Mouse (Mus musculus): ENCODE results near the gene 2300009A05Rik.

Gene 2300009A05Rik

GRCm38 (mm10) chr9:63398611-63399462 lies at the start of gene 2300009A05Rik:
TSS of gene 2300009A05Rik (minus strand) at chr9:63399246.
- DNase-seq: peak; percentile 97

- DNase-seq: no peak
Observed at GRCm38 (mm10) chr9:63443695-63444094, 44.6 kb upstream of the 2300009A05Rik start.

- no peak for DNase-seq
Observed at GRCm38 (mm10) chr9:63430652-63431051, 31.6 kb upstream of the 2300009A05Rik start.

- no peak for DNase-seq
Observed at GRCm38 (mm10) chr9:63421096-63421736, 22.2 kb upstream of the 2300009A05Rik start.

GRCm38 (mm10) chr9:63420396-63420795 lies 21.4 kb upstream of the 2300009A05Rik start:
- DNase-seq: peak; percentile 17

GRCm38 (mm10) chr9:63400176-63400575 lies 1.1 kb upstream of the 2300009A05Rik start:
- no peak for DNase-seq

- no peak for DNase-seq
Observed at GRCm38 (mm10) chr9:63399463-63399815, 393 bp upstream of the 2300009A05Rik start.

- no peak for DNase-seq
Observed at GRCm38 (mm10) chr9:63395612-63396011, 3.4 kb downstream of the 2300009A05Rik start.

GRCm38 (mm10) chr9:63391307-63391706 lies 7.7 kb downstream of the 2300009A05Rik start:
- no peak for DNase-seq

- DNase-seq: no peak
Observed at GRCm38 (mm10) chr9:63382761-63383160, 16.3 kb downstream of the 2300009A05Rik start.

- no peak for DNase-seq
Observed at GRCm38 (mm10) chr9:63380326-63380725, 18.7 kb downstream of the 2300009A05Rik start.

GRCm38 (mm10) chr9:63378174-63378573 lies 20.9 kb downstream of the 2300009A05Rik start:
- no peak for DNase-seq

- DNase-seq: peak; percentile 92
Observed at GRCm38 (mm10) chr9:63377270-63378142, 21.5 kb downstream of the 2300009A05Rik start, which contains the start of gene Map2k5. TSS of gene Map2k5 (minus strand) at chr9:63377902.

- no peak for DNase-seq
Observed at GRCm38 (mm10) chr9:63373315-63373714, 25.7 kb downstream of the 2300009A05Rik start.

- DNase-seq: peak; percentile 50
Observed at GRCm38 (mm10) chr9:63372541-63372940, 26.5 kb downstream of the 2300009A05Rik start.

- DNase-seq: no peak
Observed at GRCm38 (mm10) chr9:63360410-63360809, 38.6 kb downstream of the 2300009A05Rik start.

GRCm38 (mm10) chr9:63359016-63359415 lies 40.0 kb downstream of the 2300009A05Rik start:
- no peak for DNase-seq

- no peak for DNase-seq
Observed at GRCm38 (mm10) chr9:63356721-63357120, 42.3 kb downstream of the 2300009A05Rik start.

GRCm38 (mm10) chr9:63356278-63356677 lies 42.8 kb downstream of the 2300009A05Rik start:
- no peak for DNase-seq

- no peak for DNase-seq
Observed at GRCm38 (mm10) chr9:63354168-63354567, 44.9 kb downstream of the 2300009A05Rik start.

GRCm38 (mm10) chr9:63350030-63350429 lies 49.0 kb downstream of the 2300009A05Rik start:
- no peak for DNase-seq

- DNase-seq: no peak
Observed at GRCm38 (mm10) chr9:63349241-63349640, 49.8 kb downstream of the 2300009A05Rik start.

GRCm38 (mm10) chr9:63348146-63348545 lies 50.9 kb downstream of the 2300009A05Rik start:
- DNase-seq: peak; percentile 43

Measured in cerebellum, adult 11 months (tissue).